Mouse (Mus musculus) kidney, embryonic 14.5 days (tissue): ENCODE results near the gene Akap1. TPM values are rescaled to one million over a fixed set of nuclear protein-coding genes. Genes with fewer than 3 reads are reported as not detected.

Experiments used
- ATAC-seq: fragments of 200-750 bp; cut with Nextera tagmentation; 2 replicates; pipeline ENCODE4 v1.8.0; 2017; ENCODE audit warnings: moderate number of reproducible peaks, mild to moderate bottlenecking, moderate TSS enrichment, moderate library complexity; ENCODE audit not compliant: low FRiP score, low TSS enrichment
- H3K27ac ChIP-seq: fragments of 300-500 bp; sonication (generic); 2 replicates; pipeline ENCODE4 v1.5.1; 2014; ENCODE audit warnings: low read depth, mild to moderate bottlenecking, low read length, moderate library complexity, mixed read lengths
- H3K27me3 ChIP-seq: fragments of 300-500 bp; sonication (generic); 2 replicates; pipeline ENCODE4 v1.6.1; 2014; ENCODE audit warnings: mild to moderate bottlenecking, low read length; ENCODE audit not compliant: control insufficient read depth, insufficient read depth
- H3K36me3 ChIP-seq: fragments of 300-500 bp; sonication (generic); 2 replicates; pipeline ENCODE4 v1.6.1; 2014; ENCODE audit warnings: low read length, mixed read lengths; ENCODE audit not compliant: control insufficient read depth, insufficient read depth
- H3K4me1 ChIP-seq: fragments of 300-500 bp; sonication (generic); 2 replicates; pipeline ENCODE4 v1.6.1; 2014; ENCODE audit warnings: low read length, mixed read lengths; ENCODE audit not compliant: control insufficient read depth, insufficient read depth
- H3K4me2 ChIP-seq: fragments of 300-500 bp; sonication (generic); replicated peaks from 2 replicates; pipeline ENCODE4 v1.6.1; 2014; ENCODE audit warnings: low read depth, mild to moderate bottlenecking, low read length
- H3K4me3 ChIP-seq: fragments of 300-500 bp; sonication (generic); 2 replicates; pipeline ENCODE4 v1.5.1; 2014; ENCODE audit warnings: mild to moderate bottlenecking, low read length
- H3K9ac ChIP-seq: fragments of 300-500 bp; sonication (generic); 2 replicates; pipeline ENCODE4 v1.6.1; 2014; ENCODE audit warnings: low read depth, mild to moderate bottlenecking, low read length, moderate library complexity
- H3K9me3 ChIP-seq: fragments of 300-500 bp; sonication (generic); 2 replicates; pipeline ENCODE4 v1.6.1; 2016; ENCODE audit warnings: low read length; ENCODE audit not compliant: control insufficient read depth
- WGBS: fragments of 180-500 bp; shearing (Covaris S2); extraction: QIAGEN DNeasy Blood & Tissue Kit; methylation state at CpG from one replicate; pipeline ENCODE4 v1.1.7; 2014; 5-methylcytosine and 5-hydroxymethylcytosine counted together
- polyA plus RNA-seq: library from polyadenylated mRNA; unstranded; fragments of >200 nt; fragmentation: Nextera tagmentation; extraction: Ambion mirVana; gene quantifications from 2 replicates; pipeline ENCODE4 v1.2.1, GENCODE M21; 2014

The Akap1 gene
- polyA plus RNA-seq, 1 experiment from 2014 or later = 20.2 TPM

DNA sequence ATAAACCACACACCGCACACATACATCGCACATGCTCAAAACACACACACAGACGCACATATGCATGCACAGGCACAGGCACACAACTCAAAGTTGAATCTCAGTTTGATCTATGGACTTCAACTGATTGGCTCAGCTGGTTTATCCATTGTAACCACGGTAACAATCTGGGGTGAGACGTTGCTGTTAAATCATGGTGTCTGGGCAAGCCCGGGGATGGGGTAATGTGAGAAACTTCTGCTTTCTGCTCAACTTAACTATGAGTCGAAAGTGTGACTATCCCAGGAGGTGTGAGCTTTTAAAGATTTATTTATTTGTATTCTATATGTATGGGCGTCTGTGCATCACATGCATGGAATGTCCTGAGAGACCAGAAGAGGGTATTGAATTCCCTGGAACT, 68.2 kb downstream of the Akap1 start:
- no peak for ATAC-seq
- WGBS = 82% methylated on average over 8 of the region's 8 CpGs
- Histone ChIP-seq H3K36me3 (no peaks in the 10 kb centered on the region), H3K4me2 (no peak overlapping the region), H3K9ac (no peak overlapping the region), H3K4me1 (peaks cover 7% of the 10 kb centered on the region; the same call in 1 of the 2 replicates), H3K27me3 (no peaks in the 10 kb centered on the region), H3K9me3 (peaks cover 5% of the 10 kb centered on the region; the same call in 1 of the 2 replicates), H3K27ac (no peak overlapping the region), H3K4me3 (no peak overlapping the region)

DNA sequence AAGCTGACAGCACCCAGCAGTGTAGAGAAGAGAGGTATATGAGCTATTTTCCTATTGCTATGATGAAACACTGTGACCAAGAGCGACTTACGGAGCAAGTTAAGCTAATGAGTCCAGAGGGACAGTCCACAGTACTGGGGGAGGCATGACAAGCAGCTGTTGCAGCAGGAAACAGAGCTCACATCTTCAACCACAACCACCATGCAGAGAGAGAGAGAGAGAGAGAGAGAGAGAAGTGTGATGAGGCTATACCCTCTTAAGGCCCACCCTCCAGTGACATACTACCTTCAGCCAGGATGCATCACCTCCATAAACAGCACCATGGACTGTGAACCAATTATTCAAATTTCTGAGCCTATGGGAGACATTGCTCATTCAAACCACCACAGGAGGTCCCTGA, 74.5 kb downstream of the Akap1 start:
- Histone ChIP-seq H3K9me3 (no peaks in the 10 kb centered on the region), H3K4me1 (no peaks in the 10 kb centered on the region), H3K36me3 (no peaks in the 10 kb centered on the region), H3K27me3 (no peaks in the 10 kb centered on the region), H3K4me2 (no peak overlapping the region), H3K9ac (no peak overlapping the region), H3K27ac (no peak overlapping the region), H3K4me3 (no peak overlapping the region)
- ATAC-seq = no peak
- 63% methylated on average over 2 of the region's 2 CpGs for WGBS

DNA sequence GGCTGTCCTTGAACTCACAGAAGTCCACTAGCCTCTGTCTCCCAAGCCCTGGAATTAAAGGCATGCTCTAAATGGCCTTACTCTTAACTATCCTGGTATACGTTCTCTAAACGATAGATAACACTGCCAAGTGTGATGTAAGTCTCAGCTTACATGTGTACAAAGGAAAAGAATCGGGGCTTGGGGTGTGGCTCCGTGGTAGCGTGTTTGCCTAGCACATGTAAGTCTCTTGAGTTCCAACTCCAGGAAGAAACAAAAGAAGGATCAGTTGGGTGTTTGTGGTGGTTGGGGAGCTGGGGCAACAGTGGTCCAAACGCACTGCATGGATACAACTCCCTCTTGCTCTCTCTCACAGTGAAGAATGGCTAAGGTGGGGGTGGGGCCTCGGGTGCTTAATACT, 77.6 kb downstream of the Akap1 start:
- no peaks in the 10 kb centered on the region for H3K9me3 ChIP-seq
- H3K4me3 ChIP-seq = no peak overlapping the region
- no peak overlapping the region for H3K4me2 ChIP-seq
- H3K27ac ChIP-seq = no peak overlapping the region
- no peaks in the 10 kb centered on the region for H3K36me3 ChIP-seq
- H3K4me1 ChIP-seq = no peaks in the 10 kb centered on the region
- H3K27me3 ChIP-seq = no peaks in the 10 kb centered on the region
- no peak for ATAC-seq
- H3K9ac ChIP-seq = no peak overlapping the region
- 84% methylated on average over 7 of the region's 7 CpGs for WGBS

DNA sequence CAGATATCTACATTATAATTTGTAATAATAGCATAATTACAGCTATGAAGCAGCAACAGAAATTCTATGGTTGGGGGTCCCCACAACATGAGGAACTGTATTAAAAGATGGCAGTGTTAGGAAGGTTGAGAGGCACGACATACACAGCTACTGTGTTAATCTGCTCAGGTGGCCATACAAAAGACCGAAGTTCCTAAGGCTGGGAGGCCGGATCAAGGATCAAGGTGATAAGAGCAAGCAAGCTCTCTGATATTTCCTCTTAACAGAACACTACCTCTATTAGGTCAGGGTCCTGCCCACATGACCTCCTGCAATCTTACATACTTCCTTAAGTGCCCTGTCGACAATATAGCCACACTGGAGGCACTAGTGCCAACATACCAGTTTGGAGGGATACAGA, 80.9 kb downstream of the Akap1 start:
- Histone ChIP-seq H3K4me2 (no peak overlapping the region), H3K4me3 (no peak overlapping the region), H3K9me3 (no peaks in the 10 kb centered on the region), H3K27me3 (no peaks in the 10 kb centered on the region), H3K36me3 (no peaks in the 10 kb centered on the region), H3K9ac (no peak overlapping the region), H3K4me1 (no peaks in the 10 kb centered on the region), H3K27ac (no peak overlapping the region)
- ATAC-seq = no peak
- WGBS = 85% methylated on average over 4 of the region's 4 CpGs

DNA sequence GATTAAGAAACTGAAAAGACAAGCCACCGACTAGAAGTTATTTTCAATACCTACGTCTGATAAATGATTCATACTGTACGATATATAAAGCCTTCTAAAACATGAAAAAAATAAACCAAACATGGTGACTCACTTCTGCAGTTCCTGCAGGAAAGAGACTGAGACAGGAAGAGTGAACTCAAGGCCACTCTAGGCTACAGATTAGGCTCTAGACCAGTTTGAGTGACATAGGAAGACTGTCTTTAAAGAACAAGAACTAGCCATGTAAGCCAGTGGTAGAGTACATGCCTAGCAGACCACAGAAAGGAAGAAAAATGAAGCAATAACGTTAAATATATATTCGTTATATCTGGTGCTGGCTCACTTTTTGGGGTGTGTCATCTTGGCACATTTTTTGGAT, 81.9 kb downstream of the Akap1 start:
- no peak overlapping the region for H3K27ac ChIP-seq
- 92% methylated on average over 5 of the region's 5 CpGs for WGBS
- H3K4me2 ChIP-seq = no peak overlapping the region
- no peaks in the 10 kb centered on the region for H3K36me3 ChIP-seq
- no peaks in the 10 kb centered on the region for H3K4me1 ChIP-seq
- no peak overlapping the region for H3K4me3 ChIP-seq
- no peaks in the 10 kb centered on the region for H3K9me3 ChIP-seq
- H3K27me3 ChIP-seq = no peaks in the 10 kb centered on the region
- no peak overlapping the region for H3K9ac ChIP-seq
- ATAC-seq = no peak

Other genes with a start within 250 kb of the Akap1 start
- 30.8 and 50.4 TPM in 2 replicates for gene Msi2, start 146.1 kb downstream of the Akap1 start, polyA plus RNA-seq
- 90.5 and 110 TPM in 2 replicates for gene Scpep1, start 90.9 kb upstream of the Akap1 start, polyA plus RNA-seq
- gene Elobl, start 102.3 kb upstream of the Akap1 start, polyA plus RNA-seq = not detected in 2 replicates
- 12.1 and 14.5 TPM in 2 replicates for gene Coil, start 105.7 kb upstream of the Akap1 start, polyA plus RNA-seq
- gene Trim25, start 134.8 kb upstream of the Akap1 start, polyA plus RNA-seq = 11.5 and 13.2 TPM in 2 replicates
- gene Dgke, start 202.3 kb upstream of the Akap1 start, polyA plus RNA-seq = 3.2 and 5.3 TPM in 2 replicates
- gene Gm525, start 209.3 kb upstream of the Akap1 start, polyA plus RNA-seq = not detected in 2 replicates